Mouse (Mus musculus) embryonic fibroblast, embryonic 13.5 days (primary cell): ENCODE data around the gene Ddx27.

Experiments
- CTCF ChIP-seq: IDR thresholded peaks from 2 replicates; pipeline ENCODE4 v1.5.1; 2011; ENCODE audit warnings: mild to moderate bottlenecking, control low read depth, low read length, moderate library complexity, borderline replicate concordance; ENCODE audit not compliant: insufficient read depth
- POLR2A ChIP-seq: IDR thresholded peaks from 2 replicates; pipeline ENCODE4 v1.6.1; 2011; ENCODE audit warnings: low read depth, mild to moderate bottlenecking, control low read depth, low read length, moderate library complexity

DNA sequence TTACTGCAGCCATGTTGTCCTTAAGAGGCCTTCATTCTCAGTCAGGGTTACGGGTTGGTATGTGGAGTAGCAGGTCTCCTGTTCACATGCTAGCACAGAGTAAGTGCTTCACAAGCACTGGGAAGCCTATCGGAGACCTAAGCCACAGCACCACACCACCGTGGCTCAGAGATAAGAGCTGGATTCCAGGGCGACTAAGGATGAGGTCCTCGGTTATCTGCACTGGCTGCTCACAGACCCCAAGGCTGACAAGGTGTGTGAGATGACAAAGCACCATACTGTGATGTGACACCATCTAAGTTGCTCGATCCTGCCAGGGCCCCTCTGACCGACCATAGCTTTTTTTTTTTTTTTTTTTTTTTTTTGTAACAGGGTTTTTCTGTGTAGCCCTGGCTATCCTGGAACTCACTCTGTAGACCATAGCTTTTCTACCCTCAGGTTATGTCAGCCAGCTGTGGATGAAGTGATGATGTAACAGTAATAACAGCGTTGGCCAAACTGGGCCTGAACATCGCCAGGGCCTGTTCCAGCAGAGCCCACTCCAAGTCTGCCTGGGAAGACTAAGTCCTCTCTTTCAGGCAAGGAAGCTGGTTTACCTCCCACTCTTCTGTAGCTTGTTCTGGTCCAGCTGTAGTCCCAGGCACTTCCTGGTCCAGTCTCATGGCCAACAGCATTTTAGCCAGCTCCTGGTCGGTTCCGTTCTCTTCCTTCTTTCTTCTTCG is 28.6 kb downstream of the Ddx27 start:
- TF ChIP-seq CTCF (no peak), POLR2A (no peak)
